Mouse (Mus musculus) C2C12 (cell line): Measurements from ENCODE around the gene Frmd8. TPM values are rescaled to one million over a fixed set of nuclear protein-coding genes. Genes with fewer than 3 reads are reported as not detected.

Experiments
- H3K27me3 ChIP-seq: one replicate; pipeline ENCODE4 v1.6.1; 2011; ENCODE audit not compliant: control insufficient read depth, insufficient read depth, insufficient read length
- H3K36me3 ChIP-seq: one replicate; pipeline ENCODE4 v1.6.1; 2011; ENCODE audit not compliant: control insufficient read depth, insufficient read depth
- H3K4me3 ChIP-seq: one replicate; pipeline ENCODE4 v1.5.1; 2011; ENCODE audit warnings: mild to moderate bottlenecking, control low read depth; ENCODE audit not compliant: poor library complexity, insufficient read depth, severe bottlenecking
- H3K79me2 ChIP-seq: one replicate; pipeline ENCODE4 v1.6.1; 2011; ENCODE audit not compliant: control insufficient read depth, insufficient read depth
- H3K79me3 ChIP-seq: one replicate; pipeline ENCODE4 v1.6.1; 2011; ENCODE audit warnings: low read depth, control low read depth
- H3ac ChIP-seq: one replicate; pipeline ENCODE3; 2011; ENCODE audit warnings: low read depth; ENCODE audit not compliant: control insufficient read depth, insufficient read length
- CEBPB ChIP-seq: IDR thresholded peaks from one replicate; pipeline ENCODE4 v1.6.1; 2011; ENCODE audit warnings: low read depth, mild to moderate bottlenecking, control low read depth, moderate library complexity
- CTCF ChIP-seq: IDR thresholded peaks from one replicate; pipeline ENCODE4 v1.5.1; 2011; ENCODE audit not compliant: control insufficient read depth, insufficient read depth, insufficient read length
- FOSL1 ChIP-seq: IDR thresholded peaks from one replicate; pipeline ENCODE4 v1.8.0; 2011; ENCODE audit warnings: mild to moderate bottlenecking, low read length; ENCODE audit not compliant: poor library complexity, insufficient read depth, severe bottlenecking
- MAX ChIP-seq: IDR thresholded peaks from one replicate; pipeline ENCODE4 v1.6.1; 2011; ENCODE audit warnings: mild to moderate bottlenecking, control low read depth
- MYOD1 ChIP-seq: IDR thresholded peaks from one replicate; pipeline ENCODE4 v1.6.1; 2011; ENCODE audit warnings: low read depth; ENCODE audit not compliant: control insufficient read depth, insufficient read length
- USF1 ChIP-seq: IDR thresholded peaks from one replicate; pipeline ENCODE4 v1.6.1; 2011; ENCODE audit warnings: low read depth, mild to moderate bottlenecking, control low read depth, moderate library complexity
- polyA plus RNA-seq: library from polyadenylated mRNA; unstranded; fragments of >200 nt; fragmentation: generic; extraction: Trizol; gene quantifications from one replicate; pipeline ENCODE4 v1.2.1, GENCODE M21; 2012; ENCODE audit warnings: missing spikeins

The Frmd8 gene
- polyA plus RNA-seq, 1 experiment = 44.1 TPM

- TF ChIP-seq FOSL1 (no peak), MAX (peak; percentile 45)
- Histone ChIP-seq H3K27me3 (no peaks in the 10 kb centered on the region), H3K79me2 (peaks cover 79% of the 10 kb centered on the region), H3K79me3 (peaks cover 65% of the 10 kb centered on the region), H3ac (peak overlapping the region; percentile 90), H3K4me3 (peak overlapping the region; percentile 98), H3K36me3 (peaks cover 56% of the 10 kb centered on the region)
Measured at GRCm38 (mm10) chr19:5800632-5801431, 74.2 kb downstream of the Frmd8 start.

DNA sequence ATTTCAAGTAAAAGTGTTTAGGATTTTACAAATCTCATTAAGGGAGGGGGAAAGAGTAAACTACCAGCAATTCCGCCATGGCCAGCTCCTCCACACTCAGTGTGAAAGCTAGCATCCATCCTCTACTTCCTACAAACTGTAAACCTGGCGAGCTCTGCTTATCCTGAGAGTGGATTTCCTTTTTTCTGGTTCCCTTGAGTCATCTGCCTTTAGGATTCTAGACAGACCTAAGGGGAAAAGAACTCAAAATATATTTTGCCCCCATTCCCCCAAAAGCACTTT lies 74.8 kb downstream of the Frmd8 start:
- no peaks in the 10 kb centered on the region for H3K27me3 ChIP-seq
- H3K79me2 ChIP-seq = peaks cover 84% of the 10 kb centered on the region
- peak overlapping the region; percentile 90 for H3ac ChIP-seq
- peaks cover 65% of the 10 kb centered on the region for H3K79me3 ChIP-seq
- H3K36me3 ChIP-seq = peaks cover 61% of the 10 kb centered on the region
- TF ChIP-seq USF1 (no peak), MYOD1 (no peak), CTCF (no peak), CEBPB (no peak), MAX (no peak)
- peak overlapping the region; percentile 98 for H3K4me3 ChIP-seq

Other genes starting within 250 kb of the Frmd8 start
- gene Rela, start 237.8 kb downstream of the Frmd8 start, polyA plus RNA-seq = 56.5 TPM
- gene Sipa1, start 211.6 kb downstream of the Frmd8 start, polyA plus RNA-seq = 22.9 TPM
- gene Map3k11, start 186.5 kb downstream of the Frmd8 start, polyA plus RNA-seq = 24.2 TPM
- gene Pcnx3, start 186.4 kb downstream of the Frmd8 start, polyA plus RNA-seq = 28.0 TPM
- 0.19 TPM for gene Kcnk7, start 170.9 kb downstream of the Frmd8 start, polyA plus RNA-seq
- 62.1 TPM for gene Ehbp1l1, start 149.0 kb downstream of the Frmd8 start, polyA plus RNA-seq
- gene Fam89b, start 145.6 kb downstream of the Frmd8 start, polyA plus RNA-seq = 129 TPM
- 128 TPM for gene Ltbp3, start 134.4 kb downstream of the Frmd8 start, polyA plus RNA-seq
- gene Scyl1, start 103.9 kb downstream of the Frmd8 start, polyA plus RNA-seq = 69.6 TPM
- gene Slc25a45, start 2.5 kb upstream of the Frmd8 start, polyA plus RNA-seq = 5.5 TPM
- 1.0 TPM for gene Tigd3, start 18.9 kb upstream of the Frmd8 start, polyA plus RNA-seq
- gene Dpf2, start 37.7 kb upstream of the Frmd8 start, polyA plus RNA-seq = 69.3 TPM
- gene Cdc42ep2, start 49.5 kb upstream of the Frmd8 start, polyA plus RNA-seq = 3.6 TPM
- gene Pola2, start 88.9 kb upstream of the Frmd8 start, polyA plus RNA-seq = 45.1 TPM
- not detected for gene Slc22a20, start 110.9 kb upstream of the Frmd8 start, polyA plus RNA-seq
- 36.9 TPM for gene Capn1, start 140.6 kb upstream of the Frmd8 start, polyA plus RNA-seq
- gene Syvn1, start 171.3 kb upstream of the Frmd8 start, polyA plus RNA-seq = 18.7 TPM
- gene Mrpl49, start 182.5 kb upstream of the Frmd8 start, polyA plus RNA-seq = 60.0 TPM
- 2,541 TPM for gene Fau, start 182.6 kb upstream of the Frmd8 start, polyA plus RNA-seq
- gene Znhit2, start 185.9 kb upstream of the Frmd8 start, polyA plus RNA-seq = 49.8 TPM
- gene Tm7sf2, start 193.1 kb upstream of the Frmd8 start, polyA plus RNA-seq = 14.7 TPM
- gene Vps51, start 202.0 kb upstream of the Frmd8 start, polyA plus RNA-seq = 55.2 TPM
- gene Tmem262, start 204.8 kb upstream of the Frmd8 start, polyA plus RNA-seq = not detected
- 0.44 TPM for gene Gm28374, start 207.0 kb upstream of the Frmd8 start, polyA plus RNA-seq
- gene Zfpl1, start 209.7 kb upstream of the Frmd8 start, polyA plus RNA-seq = 59.7 TPM
- gene Cdca5, start 209.7 kb upstream of the Frmd8 start, polyA plus RNA-seq = 33.0 TPM
- gene AC131692.1, start 219.1 kb upstream of the Frmd8 start, polyA plus RNA-seq = 0.36 TPM
- gene Naaladl1, start 230.5 kb upstream of the Frmd8 start, polyA plus RNA-seq = 0.16 TPM
- 44.7 TPM for gene Sac3d1, start 243.4 kb upstream of the Frmd8 start, polyA plus RNA-seq